Mouse (Mus musculus) gonadal fat pad, adult 2 months (tissue): Measurements from ENCODE around the gene Ptgr2. TPM values are rescaled to one million over a fixed set of nuclear protein-coding genes. Genes with fewer than 3 reads are reported as not detected.
"Not testable (repeated sequence)": the region's sequence is repeated elsewhere in the genome, so short reads cannot be mapped to it uniquely, and the experiment has no call there.

Experiments used
- DNase-seq: peaks from one replicate; pipeline ENCODE4 v3.0.0-alpha.2; 2012; ENCODE audit warnings: low read depth
- polyA plus RNA-seq: library from polyadenylated mRNA; depleted of rRNA; stranded (reverse); fragments of >200 nt; gene quantifications from 2 replicates; pipeline ENCODE4 v1.2.3, GENCODE M21; 2012; rRNA removed

Ptgr2 gene
- polyA plus RNA-seq, 1 experiment = 21.5 TPM

GRCm38 (mm10) chr12:84304554-84304953, 19.5 kb downstream of the Ptgr2 start:
- DNase-seq = no peak

DNA sequence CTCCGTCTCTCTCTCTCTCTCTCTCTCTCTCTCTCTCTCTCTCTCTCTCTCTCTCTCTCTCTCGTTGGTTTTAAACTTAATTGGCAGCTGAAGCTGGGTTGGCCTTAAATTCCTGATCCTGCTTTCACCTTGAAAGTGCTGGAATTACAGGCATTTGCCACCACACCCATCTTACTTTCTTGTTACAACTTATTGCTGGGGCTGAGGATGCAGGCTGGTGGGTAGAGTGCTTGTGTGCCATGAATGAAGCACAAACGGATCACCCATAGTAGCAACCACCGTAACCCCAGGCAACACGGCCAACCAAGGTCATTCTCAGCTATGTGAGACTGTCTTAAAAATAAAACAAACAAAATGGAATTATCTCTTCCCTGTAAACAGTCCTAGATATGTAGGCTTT, 26.3 kb downstream of the Ptgr2 start:
- no peak for DNase-seq

DNA sequence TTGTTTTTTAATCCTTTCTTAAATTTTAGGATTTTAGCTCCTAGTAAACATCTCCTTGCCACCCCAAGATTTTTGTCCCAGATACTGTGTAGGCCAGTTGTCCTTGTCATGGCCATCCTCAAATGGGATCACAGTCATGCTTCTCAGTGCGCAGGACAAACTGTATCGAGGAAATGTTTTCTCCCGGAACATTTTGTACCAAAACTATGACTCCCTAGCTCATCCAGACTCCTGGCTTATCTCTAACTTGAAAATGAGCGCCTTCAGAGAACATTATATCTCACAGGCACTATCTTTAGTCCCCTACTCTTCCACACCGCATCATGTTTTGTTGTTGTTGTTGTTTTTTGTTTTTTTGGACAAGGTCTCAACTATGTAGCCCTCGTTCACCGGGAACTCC, 31.0 kb downstream of the Ptgr2 start:
- no peak for DNase-seq

DNA sequence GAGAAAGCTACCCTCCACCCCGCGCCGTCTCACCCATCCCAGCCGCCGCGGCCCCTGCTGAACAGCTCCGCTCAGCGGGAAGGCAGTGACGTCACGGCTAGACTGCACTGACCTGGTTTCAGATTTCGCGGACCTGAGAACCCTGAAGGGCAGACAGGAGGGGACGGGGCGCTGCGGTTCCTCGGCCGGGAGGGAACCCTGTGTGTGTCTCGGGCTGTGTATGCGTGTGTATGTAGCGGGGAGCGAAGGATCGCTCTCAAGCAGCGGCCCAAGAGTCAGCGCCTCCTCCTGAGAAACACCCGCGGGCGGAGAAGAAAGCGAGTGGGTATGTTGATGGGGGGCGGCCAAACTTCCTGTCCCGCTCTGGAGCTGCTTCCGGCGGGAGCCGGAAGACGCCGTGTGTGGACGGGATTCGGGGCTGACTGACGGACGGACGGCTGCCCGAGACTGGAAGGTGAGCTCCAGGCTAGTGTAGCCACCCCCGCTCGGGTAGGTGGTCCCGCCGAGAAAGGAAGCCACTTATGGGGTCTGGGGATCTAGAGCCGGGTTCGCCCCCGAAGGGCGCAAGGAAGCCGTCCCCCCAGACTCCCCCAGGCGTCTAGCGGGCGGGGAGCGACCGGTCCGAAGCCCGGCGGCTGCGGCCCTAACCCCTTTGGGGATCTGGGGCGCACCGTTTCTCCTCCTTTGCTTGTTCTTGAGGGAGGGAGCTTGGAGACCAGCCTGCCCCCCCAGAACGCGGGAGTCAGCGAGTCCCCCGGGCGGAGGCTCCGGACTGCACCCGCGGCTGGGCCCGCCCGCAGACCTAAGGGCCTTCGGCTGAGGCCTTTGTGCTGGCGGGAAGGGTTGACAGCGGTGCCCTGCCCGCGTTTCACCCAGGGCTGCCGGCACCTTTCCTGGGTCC, 31.9 kb downstream of the Ptgr2 start, which contains the start of gene Zfp410:
Gene Zfp410 (plus strand): TSS at position 132 of the 901 bp plus-strand sequence.
- DNase-seq = no peak

DNA sequence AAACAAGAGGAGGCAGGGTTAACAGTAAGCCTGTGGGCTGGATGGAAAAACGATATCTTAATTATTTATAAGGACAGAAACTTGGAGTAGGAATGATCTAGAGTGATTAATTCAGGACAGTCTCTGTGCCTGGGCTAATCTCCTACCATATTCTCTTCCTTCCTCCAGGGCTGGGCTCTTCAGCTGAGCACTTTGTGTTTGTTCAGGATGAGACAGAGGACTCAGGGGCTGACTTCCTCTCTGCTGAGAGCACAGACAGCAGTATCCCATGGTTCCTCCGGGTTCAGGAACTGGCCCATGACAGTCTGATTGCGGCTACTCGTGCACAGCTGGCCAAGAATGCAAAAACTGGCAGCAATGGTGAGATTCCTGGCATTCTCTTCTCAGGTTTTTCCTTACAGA, 42.1 kb downstream of the Ptgr2 start:
- DNase-seq = no peak

DNA sequence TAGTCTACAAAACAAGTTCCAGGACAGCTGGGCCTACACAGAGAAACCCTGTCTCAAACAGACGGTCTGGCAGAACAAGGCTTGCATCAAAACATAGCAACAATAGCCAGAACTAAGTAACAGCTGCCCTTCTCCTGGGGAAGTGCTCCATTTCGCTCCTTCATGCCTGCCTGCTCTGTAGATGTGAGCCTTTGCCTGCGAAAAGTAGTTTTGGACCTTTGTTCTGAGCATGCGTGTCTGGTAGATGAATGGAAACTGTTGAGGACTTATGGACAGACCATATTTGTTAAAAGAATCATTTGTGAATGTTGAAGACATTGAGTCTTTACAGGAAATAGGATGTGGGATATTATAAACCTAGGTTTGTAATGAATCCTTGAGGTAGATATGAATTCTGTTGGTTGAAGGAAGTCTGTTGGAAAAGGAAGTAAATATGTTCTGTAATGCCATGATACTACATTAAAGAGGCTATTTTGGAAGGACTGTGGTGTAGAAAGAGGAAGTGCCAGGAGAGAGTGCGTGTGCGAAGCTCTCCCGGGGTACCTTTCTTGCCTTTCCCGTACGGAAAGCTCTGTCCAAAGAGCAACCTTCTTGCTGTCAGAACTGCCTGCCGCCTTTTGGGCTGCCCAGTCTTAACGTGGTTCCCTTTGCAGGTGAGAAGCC, 52.1 kb downstream of the Ptgr2 start:
- DNase-seq = no peak

GRCm38 (mm10) chr12:84347192-84347591, 62.2 kb downstream of the Ptgr2 start:
- DNase-seq = no peak

DNA sequence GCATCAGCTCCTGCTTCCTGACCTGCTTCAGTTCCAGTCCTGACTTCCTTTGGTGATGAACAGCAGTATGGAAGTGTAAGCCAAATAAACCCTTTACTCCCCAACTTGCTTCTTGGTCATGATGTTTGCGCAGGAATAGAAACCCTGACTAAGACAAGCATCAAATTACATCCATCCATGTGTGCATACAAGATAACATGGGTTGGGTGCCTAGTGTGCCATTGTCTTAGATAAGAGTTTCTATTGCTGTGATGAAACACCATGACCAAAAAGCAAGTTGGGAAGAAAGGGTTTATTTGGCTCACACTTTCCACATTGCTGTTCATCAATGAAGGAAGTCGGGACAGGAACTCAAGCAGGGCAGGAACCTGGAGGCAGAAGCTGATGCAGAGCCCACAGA, 73.7 kb downstream of the Ptgr2 start:
- DNase-seq = not testable (repeated sequence)

GRCm38 (mm10) chr12:84361555-84362489, 76.8 kb downstream of the Ptgr2 start, which contains the start of the genes Coq6 and Fam161b:
Gene Coq6, plus strand, starts transcription at chr12:84361657.
Gene Fam161b, minus strand, starts transcription at chr12:84361833.
- DNase-seq = peak; percentile 86

- peak; percentile 90 for DNase-seq
These were observed 77.8 kb downstream of the Ptgr2 start for GRCm38 (mm10) chr12:84362872-84363271.

GRCm38 (mm10) chr12:84364291-84364690, 79.3 kb downstream of the Ptgr2 start:
- no peak for DNase-seq

- peak; percentile 93 for DNase-seq
These were observed 80.1 kb downstream of the Ptgr2 start for GRCm38 (mm10) chr12:84365137-84365536.

Other genes with a start within 250 kb of the Ptgr2 start
- gene Acot4, start 246.9 kb upstream of the Ptgr2 start, polyA plus RNA-seq = 2.4 and 2.7 TPM in 2 replicates
- not detected in 2 replicates for gene Gm49366, start 246.3 kb upstream of the Ptgr2 start, polyA plus RNA-seq
- gene Acot3, start 233.1 kb upstream of the Ptgr2 start, polyA plus RNA-seq = not detected in 2 replicates
- 0.26 and 0.74 TPM in 2 replicates for gene Acot5, start 215.9 kb upstream of the Ptgr2 start, polyA plus RNA-seq
- gene Acot6, start 184.6 kb upstream of the Ptgr2 start, polyA plus RNA-seq = 4.8 and 5.0 TPM in 2 replicates
- gene Dnal1, start 170.9 kb upstream of the Ptgr2 start, polyA plus RNA-seq = 4.2 and 7.2 TPM in 2 replicates
- 0.15 and 0.16 TPM in 2 replicates for gene Pnma1, start 136.7 kb upstream of the Ptgr2 start, polyA plus RNA-seq
- gene Elmsan1, start 66.4 kb upstream of the Ptgr2 start, polyA plus RNA-seq = 11.2 and 16.1 TPM in 2 replicates
- gene Zfp410, start 31.6 kb downstream of the Ptgr2 start, polyA plus RNA-seq = 31.6 and 36.2 TPM in 2 replicates
- gene Coq6, start 76.4 kb downstream of the Ptgr2 start, polyA plus RNA-seq = 37.0 and 48.9 TPM in 2 replicates
- 1.2 and 1.3 TPM in 2 replicates for gene Fam161b, start 76.6 kb downstream of the Ptgr2 start, polyA plus RNA-seq
- 13.7 and 14.6 TPM in 2 replicates for gene Entpd5, start 123.8 kb downstream of the Ptgr2 start, polyA plus RNA-seq
- 0.47 and 0.51 TPM in 2 replicates for gene Bbof1, start 123.8 kb downstream of the Ptgr2 start, polyA plus RNA-seq
- gene Rnf113a2, start 132.0 kb downstream of the Ptgr2 start, polyA plus RNA-seq = 7.6 and 10.6 TPM in 2 replicates
- 158 and 164 TPM in 2 replicates for gene Aldh6a1, start 165.8 kb downstream of the Ptgr2 start, polyA plus RNA-seq
- gene Lin52, start 166.2 kb downstream of the Ptgr2 start, polyA plus RNA-seq = 14.3 and 24.5 TPM in 2 replicates